Comparison of ENCODE assay signal across 8 mouse cellular contexts in the genomic region with DNA sequence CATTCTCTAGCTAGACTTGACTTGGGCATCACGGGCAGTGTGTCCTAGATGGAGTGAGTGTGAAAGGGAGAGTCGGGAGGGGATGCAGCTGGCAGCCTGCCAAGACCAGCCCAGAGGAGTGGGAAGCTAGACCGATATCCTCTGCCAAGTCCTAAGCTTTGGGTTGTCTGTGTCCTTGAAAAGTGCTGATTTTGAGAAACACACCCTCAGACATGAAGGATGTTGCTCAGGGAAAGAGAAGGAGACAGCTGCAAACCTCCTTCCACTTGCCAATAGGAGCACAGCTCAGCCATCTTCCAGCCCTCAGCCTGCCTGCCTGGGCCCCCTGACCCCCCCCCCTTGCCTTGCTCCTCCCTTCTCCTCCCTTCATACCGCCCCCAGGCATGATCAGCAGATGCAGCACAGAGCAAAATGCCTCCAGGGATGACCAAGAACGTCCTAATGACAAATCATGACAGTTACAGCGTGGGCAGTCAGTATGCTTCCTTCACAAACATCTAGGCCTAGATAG.
DNase-seq lines count a peak whose midpoint lies in the region; ATAC-seq and TF ChIP-seq lines count a peak whose summit lies in the region.

No protein-coding gene starts in this region.

- no peaks in the 10 kb centered on the region for H3K36me3 ChIP-seq in heart, embryonic 14.5 days (ENCODE audit: control insufficient read depth, insufficient read depth, low read length)
- no peaks in the 10 kb centered on the region for H3K36me3 ChIP-seq in forebrain, postnatal 0 days (ENCODE audit: insufficient read depth)
- no peaks in the 10 kb centered on the region for H3K36me3 ChIP-seq in myocyte (ENCODE audit: control insufficient read depth, insufficient read depth)

- no peaks in the 10 kb centered on the region for H3K9me3 ChIP-seq in heart, embryonic 14.5 days (ENCODE audit: control insufficient read depth, low read length)
- H3K9me3 ChIP-seq in forebrain, postnatal 0 days (ENCODE audit: low read length): no peaks in the 10 kb centered on the region

- no peak overlapping the region for H3K27ac ChIP-seq in heart, embryonic 14.5 days (replicated peaks in 1 of 2; ENCODE audit: control insufficient read depth in 1 of 2, insufficient read depth in 1 of 2, low read depth in 2 of 2, low read length in 2 of 2)
- peak overlapping the region; percentile 54 for H3K27ac ChIP-seq in forebrain, postnatal 0 days (ENCODE audit: low read depth, low read length)

- H3K4me1 ChIP-seq in heart, embryonic 14.5 days (ENCODE audit: control insufficient read depth in 2 of 2, insufficient read depth in 2 of 2, low read length in 2 of 2): peaks cover 25 to 34% of the 10 kb centered on the region in 2 experiments
- peaks cover 7% of the 10 kb centered on the region; the same call in 1 of the 2 replicates for H3K4me1 ChIP-seq in forebrain, postnatal 0 days (ENCODE audit: insufficient read depth)

- H3K27me3 ChIP-seq in heart, embryonic 14.5 days (ENCODE audit: control insufficient read depth, insufficient read depth, low read length): no peaks in the 10 kb centered on the region
- H3K27me3 ChIP-seq in forebrain, postnatal 0 days (ENCODE audit: insufficient read depth, low read length): no peaks in the 10 kb centered on the region
- no peaks in the 10 kb centered on the region for H3K27me3 ChIP-seq in myocyte (ENCODE audit: control insufficient read depth, insufficient read depth, insufficient read length)

- no peak for TF ChIP-seq CTCF in forebrain, postnatal 0 days (IDR thresholded peaks at IDR 0.05; ENCODE audit: low read depth)

- no peak overlapping the region for H3K9ac ChIP-seq in heart, embryonic 14.5 days (ENCODE audit: low read length)
- no peak overlapping the region for H3K9ac ChIP-seq in forebrain, postnatal 0 days

- no peak overlapping the region for H3ac ChIP-seq in myocyte (ENCODE audit: control insufficient read depth, insufficient read length)

- DNase-seq in heart, postnatal 25 days (ENCODE audit: low spot score): no peak
- DNase-seq in MN1 (ENCODE audit: low spot score): peak; percentile 28
- peak; percentile 35 for DNase-seq in forebrain, postnatal 0 days
- no peak for DNase-seq in cerebellum, adult 8-10 months
- no peak for DNase-seq in cerebellum, postnatal 25 days

- no peak overlapping the region for H3K4me2 ChIP-seq in heart, embryonic 14.5 days (ENCODE audit: low read length)
- no peak overlapping the region for H3K4me2 ChIP-seq in forebrain, postnatal 0 days (ENCODE audit: low read depth)
- no peak overlapping the region for H3K4me2 ChIP-seq in myocyte (ENCODE audit: low read depth)

- no peak overlapping the region for H3K4me3 ChIP-seq in heart, embryonic 14.5 days (ENCODE audit: control insufficient read depth in 1 of 2, insufficient read depth in 1 of 2, low read depth in 1 of 2, low read length in 2 of 2)
- no peak overlapping the region for H3K4me3 ChIP-seq in forebrain, postnatal 0 days (ENCODE audit: low read depth, low read length)
- no peak overlapping the region for H3K4me3 ChIP-seq in myocyte

- no peak for TF ChIP-seq POLR2A in myocyte (IDR thresholded peaks at IDR 0.05; ENCODE audit: insufficient read length, low read depth)

- ATAC-seq in heart, embryonic 14.5 days (ENCODE audit: insufficient number of reproducible peaks, insufficient read depth, low FRiP score, low read depth): peak; percentile 41; the same call in 1 of the 2 replicates
- peak; percentile 80 for ATAC-seq in forebrain, postnatal 0 days
- no peak for ATAC-seq in megakaryocyte-erythroid progenitor cell, adult 5-6 weeks (replicated peaks; ENCODE audit: low FRiP score, low TSS enrichment, poor library complexity, severe bottlenecking)

- intact Hi-C loops in heart, postnatal 25 days (cut with DNase I): no loop called here

- WGBS in heart, embryonic 14.5 days: 18% methylated on average over 6 of the region's 6 CpGs
- WGBS in forebrain, postnatal 0 days: 18% methylated on average over 6 of the region's 6 CpGs

- no peaks in the 10 kb centered on the region for H3K79me2 ChIP-seq in myocyte (ENCODE audit: control insufficient read depth, insufficient read depth)

TF ChIP-seq in myocyte, 11 proteins besides CTCF, POLR2A, EP300 and RAD21:
- TF ChIP-seq MYOG (IDR thresholded peaks at IDR 0.05; ENCODE audit: control insufficient read depth in 1 of 3, insufficient read depth in 1 of 3, insufficient read length in 2 of 3, low read depth in 2 of 3) (peak in 1 of 3 experiments; percentile 47), MYOD1 (IDR thresholded peaks at IDR 0.05; ENCODE audit: control insufficient read depth in 1 of 3, insufficient read length in 2 of 3, low read depth in 2 of 3) (peak in 2 of 3 experiments; percentile 49 to 61), TCF3 (IDR thresholded peaks at IDR 0.05; ENCODE audit: insufficient read length, low read depth) (no peak)

Comparison
In these comparisons a context has a peak if more than half of its experiments do, and no peak if none do; other contexts are left out.
1. DNase-seq: peak in MN1 (single experiment) and forebrain, postnatal 0 days (single experiment); none in heart, postnatal 25 days (single experiment), cerebellum, adult 8-10 months (single experiment) and cerebellum, postnatal 25 days (0 of 2).